Mouse (Mus musculus) heart, postnatal 0 days (tissue): ENCODE data around the gene Hivep2.

Experiments
- CTCF ChIP-seq: IDR thresholded peaks from 2 replicates; pipeline ENCODE4 v1.5.1; 2016; ENCODE audit warnings: antibody characterized with exemption, control low read depth, low read depth
- EP300 ChIP-seq: IDR thresholded peaks from 2 replicates; pipeline ENCODE4 v1.6.1; 2016; ENCODE audit warnings: antibody characterized with exemption, low read depth

DNA sequence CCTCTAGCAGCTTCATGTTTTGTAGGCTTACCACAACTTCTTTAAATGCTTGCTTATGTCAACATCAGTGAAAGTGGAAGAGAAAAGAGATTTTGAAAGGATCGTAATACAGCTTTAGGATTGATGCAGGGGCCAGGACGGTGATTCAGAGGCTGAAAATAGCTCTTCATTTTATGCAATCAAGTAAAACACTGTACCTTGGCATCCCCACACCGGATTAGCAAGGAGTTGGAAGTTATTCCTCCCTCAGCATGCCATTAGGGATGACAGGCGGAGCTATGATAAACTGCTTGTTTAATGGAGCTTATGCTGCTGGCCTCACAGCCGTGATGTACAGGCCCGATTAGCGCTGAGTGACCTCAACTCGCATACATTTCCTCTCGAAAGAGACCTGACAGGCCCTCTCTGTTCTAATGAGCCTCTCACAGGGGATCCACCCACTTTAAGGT lies 89.7 kb downstream of the Hivep2 start:
- no peak for TF ChIP-seq CTCF
- no peak for TF ChIP-seq EP300
